Mouse (Mus musculus) gastrocnemius, adult 18-20 months (tissue): ENCODE data around the gene Nab2. TPM values are rescaled to one million over a fixed set of nuclear protein-coding genes. Genes with fewer than 3 reads are reported as not detected.

Experiments
- DNase-seq: peaks from one replicate; pipeline ENCODE4 v3.0.0; 2021; ENCODE audit warnings: low spot score
- total RNA-seq, 2 experiments: library from RNA; stranded (reverse); gene quantifications; 2 replicates each; pipeline ENCODE4 v1.2.3; 2021

The Nab2 gene
- total RNA-seq, 2 experiments from 2014 or later, result 3.4 to 3.5 TPM

GRCm38 (mm10) chr10:127652906-127653638 lies 15.3 kb downstream of the Nab2 start:
- DNase-seq, result no peak

- DNase-seq, result no peak
Measured at GRCm38 (mm10) chr10:127645791-127646190, 22.6 kb downstream of the Nab2 start.

- peak; percentile 87 for DNase-seq
Measured at GRCm38 (mm10) chr10:127643553-127644238, 24.7 kb downstream of the Nab2 start.

GRCm38 (mm10) chr10:127642772-127643552 lies 25.4 kb downstream of the Nab2 start, which contains the start of gene Stat6:
Gene Stat6 (plus strand): TSS chr10:127642986.
- peak; percentile 76 for DNase-seq

GRCm38 (mm10) chr10:127641861-127642771 lies 26.3 kb downstream of the Nab2 start:
- peak; percentile 91 for DNase-seq

GRCm38 (mm10) chr10:127640421-127640820 lies 27.9 kb downstream of the Nab2 start:
- DNase-seq, result no peak

GRCm38 (mm10) chr10:127632668-127633271 lies 35.6 kb downstream of the Nab2 start:
- DNase-seq, result no peak

- DNase-seq, result peak; percentile 53
Measured at GRCm38 (mm10) chr10:127631261-127632214, 36.8 kb downstream of the Nab2 start.

GRCm38 (mm10) chr10:127626433-127626832 lies 41.9 kb downstream of the Nab2 start:
- peak; percentile 53 for DNase-seq

- DNase-seq, result no peak
Measured at GRCm38 (mm10) chr10:127623439-127624216, 44.7 kb downstream of the Nab2 start.

- DNase-seq, result no peak
Measured at GRCm38 (mm10) chr10:127622661-127623060, 45.7 kb downstream of the Nab2 start.

GRCm38 (mm10) chr10:127622057-127622392 lies 46.3 kb downstream of the Nab2 start:
- DNase-seq, result peak; percentile 85

- DNase-seq, result peak; percentile 92
Measured at GRCm38 (mm10) chr10:127621191-127622056, 46.9 kb downstream of the Nab2 start.

- DNase-seq, result no peak
Measured at GRCm38 (mm10) chr10:127620406-127621190, 47.8 kb downstream of the Nab2 start, which contains the start of gene Lrp1. Gene Lrp1 (minus strand): TSS chr10:127621148.

- peak; percentile 32 for DNase-seq
Measured at GRCm38 (mm10) chr10:127619941-127620405, 48.4 kb downstream of the Nab2 start.

- DNase-seq, result no peak
Measured at GRCm38 (mm10) chr10:127619119-127619721, 49.1 kb downstream of the Nab2 start.
